Mouse (Mus musculus) stomach, embryonic 14.5 days (tissue): Measurements from ENCODE around the gene Tspan33. TPM values are rescaled to one million over a fixed set of nuclear protein-coding genes. Genes with fewer than 3 reads are reported as not detected.

ENCODE experiments used
- ATAC-seq: fragments of 200-750 bp; cut with Nextera tagmentation; 2 replicates; pipeline ENCODE4 v1.8.0; 2017; ENCODE audit warnings: low read depth, moderate TSS enrichment; ENCODE audit not compliant: insufficient number of reproducible peaks, insufficient read depth, low FRiP score
- H3K27ac ChIP-seq: fragments of 300-500 bp; sonication (generic); 2 replicates; pipeline ENCODE4 v1.5.1; 2014; ENCODE audit warnings: mild to moderate bottlenecking, low read length, moderate library complexity, mixed read lengths
- H3K27me3 ChIP-seq: fragments of 300-500 bp; sonication (generic); 2 replicates; pipeline ENCODE4 v1.6.1; 2014; ENCODE audit warnings: low read length, control low read depth, mixed read lengths; ENCODE audit not compliant: control insufficient read depth, insufficient read depth
- H3K36me3 ChIP-seq: fragments of 300-500 bp; sonication (generic); 2 replicates; pipeline ENCODE4 v1.6.1; 2014; ENCODE audit warnings: mild to moderate bottlenecking, control low read depth, low read length, moderate library complexity, mixed read lengths; ENCODE audit not compliant: control insufficient read depth, insufficient read depth
- H3K4me1 ChIP-seq: fragments of 300-500 bp; sonication (generic); 2 replicates; pipeline ENCODE4 v1.6.1; 2014; ENCODE audit warnings: low read length, control low read depth, mixed read lengths; ENCODE audit not compliant: control insufficient read depth, insufficient read depth
- H3K4me2 ChIP-seq: fragments of 300-500 bp; sonication (generic); replicated peaks from 2 replicates; pipeline ENCODE4 v1.6.1; 2014; ENCODE audit warnings: low read depth, low read length, control low read depth
- H3K4me3 ChIP-seq: fragments of 300-500 bp; sonication (generic); 2 replicates; pipeline ENCODE4 v1.5.1; 2014; ENCODE audit warnings: low read depth, low read length, control low read depth
- H3K9ac ChIP-seq: fragments of 300-500 bp; sonication (generic); replicated peaks from 2 replicates; pipeline ENCODE4 v1.6.1; 2014; ENCODE audit warnings: low read depth, mild to moderate bottlenecking, control low read depth, low read length, moderate library complexity, mixed read lengths
- H3K9me3 ChIP-seq: fragments of 300-500 bp; sonication (generic); 2 replicates; pipeline ENCODE4 v1.6.1; 2016; ENCODE audit warnings: low read depth, low read length, control low read depth; ENCODE audit not compliant: control insufficient read depth
- WGBS: fragments of 180-500 bp; shearing (Covaris S2); extraction: QIAGEN DNeasy Blood & Tissue Kit; methylation state at CpG from one replicate; pipeline ENCODE4 v1.1.7; 2014; 5-methylcytosine and 5-hydroxymethylcytosine counted together
- polyA plus RNA-seq: library from polyadenylated mRNA; unstranded; fragments of >200 nt; fragmentation: Nextera tagmentation; extraction: Ambion mirVana; gene quantifications from 2 replicates; pipeline ENCODE4 v1.2.1, GENCODE M21; 2014

Tspan33 gene
- polyA plus RNA-seq, 1 experiment from 2014 or later, result 2.2 TPM

- H3K4me3 ChIP-seq, result no peak overlapping the region
- no peaks in the 10 kb centered on the region for H3K27me3 ChIP-seq
- no peak overlapping the region for H3K9ac ChIP-seq
- H3K9me3 ChIP-seq, result no peaks in the 10 kb centered on the region
- H3K4me2 ChIP-seq, result no peak overlapping the region
- H3K36me3 ChIP-seq, result no peaks in the 10 kb centered on the region
- no peak for ATAC-seq
- 89% methylated on average over 5 of the region's 5 CpGs for WGBS
- 0 out of 2 replicates have a peak, but pooled peaks cover 4% of the 10 kb centered on the region for H3K4me1 ChIP-seq
- H3K27ac ChIP-seq, result no peak overlapping the region
Observed at GRCm38 (mm10) chr6:29704143-29704542, 10.1 kb downstream of the Tspan33 start.

- no peak overlapping the region for H3K27ac ChIP-seq
- H3K36me3 ChIP-seq, result no peaks in the 10 kb centered on the region
- H3K9ac ChIP-seq, result no peak overlapping the region
- H3K27me3 ChIP-seq, result no peaks in the 10 kb centered on the region
- H3K4me2 ChIP-seq, result no peak overlapping the region
- 0 out of 2 replicates have a peak, but pooled peaks cover 4% of the 10 kb centered on the region for H3K4me1 ChIP-seq
- H3K9me3 ChIP-seq, result no peaks in the 10 kb centered on the region
- H3K4me3 ChIP-seq, result no peak overlapping the region
- WGBS, result 18% methylated on average over 2 of the region's 2 CpGs
- ATAC-seq, result no peak; the same call in 1 of the 2 replicates
Observed at GRCm38 (mm10) chr6:29707902-29708301, 13.9 kb downstream of the Tspan33 start.

- Histone ChIP-seq H3K9me3 (no peaks in the 10 kb centered on the region), H3K4me2 (no peak overlapping the region), H3K4me1 (0 out of 2 replicates have a peak, but pooled peaks cover 4% of the 10 kb centered on the region), H3K27ac (no peak overlapping the region), H3K4me3 (no peak overlapping the region), H3K36me3 (no peaks in the 10 kb centered on the region), H3K9ac (no peak overlapping the region), H3K27me3 (no peaks in the 10 kb centered on the region)
- 71% methylated on average over 3 of the region's 3 CpGs for WGBS
- no peak for ATAC-seq
Observed at GRCm38 (mm10) chr6:29711318-29711717, 17.3 kb downstream of the Tspan33 start.

- Histone ChIP-seq H3K9ac (no peak overlapping the region), H3K27me3 (no peaks in the 10 kb centered on the region), H3K27ac (no peak overlapping the region), H3K4me1 (0 out of 2 replicates have a peak, but pooled peaks cover 4% of the 10 kb centered on the region), H3K4me2 (no peak overlapping the region), H3K4me3 (no peak overlapping the region), H3K9me3 (no peaks in the 10 kb centered on the region), H3K36me3 (no peaks in the 10 kb centered on the region)
- WGBS, result 41% methylated on average over 3 of the region's 3 CpGs
- no peak for ATAC-seq
Observed at GRCm38 (mm10) chr6:29712011-29712584, 18.1 kb downstream of the Tspan33 start.

GRCm38 (mm10) chr6:29716624-29717365, 22.8 kb downstream of the Tspan33 start:
- ATAC-seq, result peak; percentile 23; the same call in 1 of the 2 replicates
- H3K9me3 ChIP-seq, result no peaks in the 10 kb centered on the region

GRCm38 (mm10) chr6:29717541-29717940, 23.5 kb downstream of the Tspan33 start:
- peak overlapping the region; percentile 33; the same call in 1 of the 2 replicates for H3K27ac ChIP-seq
- no peak overlapping the region for H3K9ac ChIP-seq
- peaks cover 8% of the 10 kb centered on the region; the same call in 1 of the 2 replicates for H3K4me1 ChIP-seq
- ATAC-seq, result no peak
- H3K4me3 ChIP-seq, result no peak overlapping the region
- no peaks in the 10 kb centered on the region for H3K9me3 ChIP-seq
- H3K27me3 ChIP-seq, result no peaks in the 10 kb centered on the region
- H3K4me2 ChIP-seq, result peak overlapping the region; percentile 37
- H3K36me3 ChIP-seq, result no peaks in the 10 kb centered on the region
- WGBS, result 56% methylated on average over 10 of the region's 10 CpGs

More at GRCm38 (mm10) chr6:29716624-29717365, 22.8 kb downstream of the Tspan33 start:
- WGBS, result 51% methylated on average over 10 of the region's 10 CpGs
- no peaks in the 10 kb centered on the region for H3K36me3 ChIP-seq
- H3K27ac ChIP-seq, result peak overlapping the region; percentile 3; the same call in 1 of the 2 replicates
- H3K4me1 ChIP-seq, result peaks cover 8% of the 10 kb centered on the region; the same call in 1 of the 2 replicates
- H3K9ac ChIP-seq, result no peak overlapping the region
- H3K27me3 ChIP-seq, result no peaks in the 10 kb centered on the region
- H3K4me3 ChIP-seq, result no peak overlapping the region
- no peak overlapping the region for H3K4me2 ChIP-seq

- peaks cover 8% of the 10 kb centered on the region; the same call in 1 of the 2 replicates for H3K4me1 ChIP-seq
- no peaks in the 10 kb centered on the region for H3K36me3 ChIP-seq
- peak overlapping the region; percentile 37 for H3K4me2 ChIP-seq
- no peak overlapping the region for H3K9ac ChIP-seq
- no peaks in the 10 kb centered on the region for H3K9me3 ChIP-seq
- 0 out of 2 replicates have a peak, but pooled peaks have one; percentile 43 for ATAC-seq
- 13% methylated on average over 14 of the region's 14 CpGs for WGBS
- H3K4me3 ChIP-seq, result no peak overlapping the region; the same call in 1 of the 2 replicates
- H3K27ac ChIP-seq, result peak overlapping the region; percentile 33; the same call in 1 of the 2 replicates
- no peaks in the 10 kb centered on the region for H3K27me3 ChIP-seq
Observed at GRCm38 (mm10) chr6:29717952-29718521, 24.0 kb downstream of the Tspan33 start.

GRCm38 (mm10) chr6:29718894-29719329, 24.9 kb downstream of the Tspan33 start:
- H3K27me3 ChIP-seq, result no peaks in the 10 kb centered on the region
- 4% methylated on average over 15 of the region's 15 CpGs for WGBS
- peaks cover 8% of the 10 kb centered on the region; the same call in 1 of the 2 replicates for H3K4me1 ChIP-seq
- no peak overlapping the region for H3K9ac ChIP-seq
- peak; percentile 79; the same call in 1 of the 2 replicates for ATAC-seq
- H3K9me3 ChIP-seq, result no peaks in the 10 kb centered on the region
- H3K4me3 ChIP-seq, result peak overlapping the region; percentile 22; the same call in 1 of the 2 replicates
- H3K4me2 ChIP-seq, result peak overlapping the region; percentile 37
- H3K36me3 ChIP-seq, result no peaks in the 10 kb centered on the region
- peak overlapping the region; percentile 29; the same call in 1 of the 2 replicates for H3K27ac ChIP-seq
